Mouse (Mus musculus) Muller cell, postnatal 12 days (primary cell): Measurements from ENCODE around the gene Acly.
A peak's percentile ranks its signal among the peaks of the same experiment; 100 is the strongest.

ENCODE experiments used
- DNase-seq: peaks from one replicate; pipeline ENCODE4 v3.0.0-alpha.2; 2015; ENCODE audit errors: inconsistent ontology term

Acly gene

DNA sequence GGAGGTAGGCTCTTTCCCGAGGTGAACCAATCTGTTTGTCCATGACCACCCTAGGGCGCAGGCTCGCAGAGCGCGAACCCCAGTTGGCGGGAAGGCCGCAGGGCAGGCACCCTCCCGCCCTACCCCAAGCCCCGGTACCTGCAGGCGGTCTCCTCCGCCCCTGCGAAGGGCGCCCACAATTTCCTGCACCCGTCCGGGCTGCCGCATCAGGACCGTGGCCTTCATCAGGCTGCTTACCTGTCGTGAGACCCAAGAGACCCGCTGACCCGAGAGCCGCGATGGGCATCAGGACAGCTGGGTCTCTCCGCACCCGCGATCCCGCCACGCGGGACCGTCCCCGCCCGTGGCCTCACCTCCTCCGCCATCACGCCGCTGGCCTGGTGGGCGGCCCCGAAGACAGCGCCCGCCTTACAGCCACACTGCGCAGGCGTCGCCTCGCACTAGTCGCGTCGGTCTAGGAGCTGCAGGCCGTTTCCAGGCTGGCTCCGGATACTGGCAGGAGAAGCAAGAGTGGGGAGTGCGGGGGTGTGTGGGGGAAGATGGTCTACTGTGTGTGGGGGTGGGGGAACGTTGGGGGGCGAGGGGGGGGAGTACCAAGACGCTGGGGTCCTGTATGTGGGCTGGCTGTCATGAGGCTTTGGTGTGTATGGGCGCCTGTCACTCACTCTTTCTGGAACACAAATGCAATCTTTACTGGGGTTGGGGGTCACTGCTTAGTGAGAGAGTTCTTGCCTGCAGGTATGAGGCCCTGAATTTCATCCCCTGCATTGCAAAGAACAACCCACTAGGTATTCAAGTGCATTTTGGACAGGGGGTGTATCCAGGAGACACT, 86.9 kb downstream of the Acly start:
- peak; percentile 79 for DNase-seq

DNA sequence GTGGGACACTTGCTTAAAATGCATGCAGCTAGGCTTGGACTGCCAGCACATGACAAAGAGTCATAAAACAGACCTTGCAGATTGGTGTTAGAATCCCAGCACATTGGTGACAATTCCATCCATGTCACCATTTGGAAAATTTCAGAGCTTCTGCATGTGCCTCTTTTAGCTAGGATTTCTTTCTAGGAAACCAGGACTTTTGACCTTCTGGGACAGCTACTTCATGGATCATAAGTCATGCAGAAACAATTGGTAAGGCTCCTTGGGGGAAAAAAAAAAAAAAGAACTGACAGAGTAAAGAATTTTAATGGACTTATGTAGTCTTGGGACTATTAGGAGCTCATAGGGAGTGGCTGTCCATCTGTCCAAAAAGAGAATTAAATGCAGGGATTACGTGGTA, 89.9 kb downstream of the Acly start:
- no peak for DNase-seq

DNA sequence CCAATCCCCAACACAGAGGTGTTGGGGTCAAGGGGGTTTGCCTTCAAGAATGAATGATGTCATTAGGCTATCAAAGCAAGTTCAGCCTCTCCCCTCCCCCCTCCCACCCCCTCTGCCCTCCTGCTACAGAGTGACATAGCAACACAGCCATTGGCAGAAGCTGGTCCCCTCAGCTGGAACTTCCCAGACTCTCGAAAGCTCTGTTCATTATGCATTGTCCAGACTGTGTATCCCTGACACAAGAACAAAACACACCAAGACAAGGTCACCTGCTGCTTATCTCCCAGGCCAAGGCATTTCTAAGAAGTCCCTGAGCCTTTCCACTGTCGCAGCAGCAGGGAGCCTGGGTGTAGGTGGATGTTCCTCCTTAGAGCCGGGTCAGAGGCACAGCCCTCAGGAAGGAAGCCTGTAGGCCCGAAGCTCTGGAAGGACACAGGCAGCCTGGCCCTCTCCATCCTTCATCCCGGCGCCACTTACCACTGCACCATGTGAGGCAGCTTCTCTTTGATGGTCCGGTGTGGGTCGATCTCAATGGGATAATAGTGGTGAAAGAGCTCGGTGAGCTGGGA, 92.0 kb downstream of the Acly start:
- DNase-seq: no peak

GRCm38 (mm10) chr11:100432002-100432401, 95.8 kb downstream of the Acly start:
- no peak for DNase-seq

GRCm38 (mm10) chr11:100430052-100430451, 97.7 kb downstream of the Acly start:
- no peak for DNase-seq

DNA sequence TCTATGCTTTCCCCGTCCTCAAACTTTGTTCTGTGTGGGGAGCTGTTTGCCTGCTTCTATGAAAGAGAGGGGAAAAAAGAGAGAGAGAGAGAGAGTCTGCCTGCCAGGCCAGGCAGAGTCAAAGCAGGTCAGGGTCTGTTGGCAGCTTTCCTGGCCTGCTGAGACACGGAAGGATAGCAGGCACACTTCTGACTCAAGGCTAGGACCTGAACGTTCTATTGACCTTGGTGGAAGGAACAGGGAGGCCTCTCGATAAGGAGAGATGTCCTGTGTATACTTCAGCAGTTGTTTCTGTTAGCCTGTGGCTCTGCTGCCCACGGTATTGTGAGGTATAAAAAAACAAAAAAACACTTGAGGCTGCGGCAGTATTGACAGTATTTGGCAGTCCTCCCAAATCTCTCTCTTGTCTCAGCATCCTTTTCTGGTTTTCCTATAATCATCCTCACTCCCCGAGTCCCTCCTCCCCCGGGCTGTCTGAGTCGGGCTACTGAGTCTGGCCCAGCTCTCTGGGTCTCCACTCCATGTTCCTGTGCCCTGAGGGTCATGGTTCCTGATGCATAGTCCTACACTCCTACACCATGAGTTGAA, 99.1 kb downstream of the Acly start:
- DNase-seq: peak; percentile 65

- DNase-seq: no peak
Observed at GRCm38 (mm10) chr11:100426820-100427219, 101.0 kb downstream of the Acly start.
